Mouse (Mus musculus): ENCODE measurements at regions not wholly inside any gene's neighbourhood (a gene's known extent, or its start where the extent isn't known, plus 50 kb on each side); places are given as distances from the start of the nearest gene placed in this dataset.

GRCm38 (mm10) chr9:23168149-23168548, 54.7 kb upstream of the Bmper start:
- TF ChIP-seq CTCF (IDR thresholded peaks at IDR 0.05; ENCODE audit: borderline replicate concordance, control insufficient read depth, extremely low read depth, insufficient read depth, low read length, poor library complexity) (no peak), POLR2A (IDR thresholded peaks at IDR 0.05; ENCODE audit: control insufficient read depth, extremely low read depth, insufficient read depth, low read length, poor library complexity) (no peak)
